Mouse (Mus musculus) CH12.LX (cell line): Measurements from ENCODE around the gene Psmb9. TPM values are rescaled to one million over a fixed set of nuclear protein-coding genes. Genes with fewer than 3 reads are reported as not detected.
A peak's percentile ranks its signal among the peaks of the same experiment; 100 is the strongest.

Experiments
- DNase-seq: peaks from one replicate; pipeline ENCODE4 v3.0.0-alpha.2; 2013; ENCODE audit errors: extremely low read depth
- H3K27ac ChIP-seq: 2 replicates; pipeline ENCODE4 v1.5.1; 2012; ENCODE audit warnings: low read depth, mild to moderate bottlenecking, control low read depth, moderate library complexity; ENCODE audit not compliant: insufficient read depth
- H3K27me3 ChIP-seq: replicated peaks from 2 replicates; pipeline ENCODE3; 2012; ENCODE audit warnings: inconsistent platforms
- H3K36me3 ChIP-seq, 2 experiments: replicated peaks in 1 of 2; 2 replicates each; pipeline versions ENCODE3 to v1.6.1; 2012; ENCODE audit warnings: inconsistent platforms in 1 of 2, low read length in 1 of 2, mild to moderate bottlenecking in 1 of 2, mixed read lengths in 1 of 2, moderate library complexity in 1 of 2; ENCODE audit not compliant: control insufficient read depth in 1 of 2, insufficient read depth in 1 of 2
- H3K4me1 ChIP-seq, 2 experiments: 2 replicates each; pipeline ENCODE4 v1.6.1; 2012; ENCODE audit warnings: inconsistent platforms in 1 of 2, moderate library complexity in 1 of 2; ENCODE audit not compliant: insufficient read depth in 2 of 2, control insufficient read depth in 1 of 2
- H3K4me2 ChIP-seq: 2 replicates; pipeline ENCODE4 v1.6.1; 2012; ENCODE audit warnings: low read depth, mild to moderate bottlenecking, control low read depth; ENCODE audit not compliant: poor library complexity, insufficient read depth, severe bottlenecking
- H3K4me3 ChIP-seq, 3 experiments: fragments of 150-350 bp in 1 of 3; sonication (generic) in 1 of 3; replicated peaks in 1 of 3; 2 replicates each; pipeline versions ENCODE3 to v1.5.1; 2011 to 2012; ENCODE audit warnings: low read depth in 2 of 3, low read length in 2 of 3, mild to moderate bottlenecking in 2 of 3, moderate library complexity in 2 of 3, control low read depth in 1 of 3, improper control_type of control experiment in 1 of 3, inconsistent platforms in 1 of 3, mixed read lengths in 1 of 3; ENCODE audit not compliant: poor library complexity in 1 of 3
- H3K79me2 ChIP-seq: replicated peaks from 2 replicates; pipeline ENCODE4 v1.6.1; 2012; ENCODE audit warnings: mild to moderate bottlenecking, moderate library complexity; ENCODE audit not compliant: control insufficient read depth, poor library complexity, insufficient read depth, severe bottlenecking; ENCODE audit errors: extremely low read depth
- H3K9ac ChIP-seq: 2 replicates; pipeline ENCODE4 v1.6.1; 2012; ENCODE audit warnings: low read depth, mild to moderate bottlenecking, control low read depth, moderate library complexity; ENCODE audit not compliant: insufficient read depth
- H3K9me3 ChIP-seq: replicated peaks from 2 replicates; pipeline ENCODE3; 2012; ENCODE audit warnings: low read length, inconsistent platforms, mixed read lengths
- CHD1 ChIP-seq: IDR thresholded peaks from 2 replicates; pipeline ENCODE4 v1.6.1; 2012; ENCODE audit warnings: low read depth, low read length, improper control_type of control experiment, inconsistent platforms
- CHD2 ChIP-seq: IDR thresholded peaks from 2 replicates; pipeline ENCODE4 v1.6.1; 2011; ENCODE audit warnings: low read length, improper control_type of control experiment
- CTCF ChIP-seq, 2 experiments: IDR thresholded peaks in 1 of 2; conservative IDR thresholded peaks in 1 of 2; 2 replicates each; pipeline ENCODE4 v1.5.1; 2011 to 2012; ENCODE audit warnings: low read depth in 2 of 2, low read length in 2 of 2, improper control_type of control experiment in 1 of 2, inconsistent platforms in 1 of 2, mild to moderate bottlenecking in 1 of 2, moderate library complexity in 1 of 2
- EP300 ChIP-seq: IDR thresholded peaks from 2 replicates; pipeline ENCODE4 v1.6.1; 2011; ENCODE audit warnings: low read length, improper control_type of control experiment
- GABPA ChIP-seq: IDR thresholded peaks from 2 replicates; pipeline ENCODE4 v1.6.1; 2012; ENCODE audit warnings: low read depth, low read length, improper control_type of control experiment, inconsistent platforms; ENCODE audit not compliant: insufficient replicate concordance
- IRF4 ChIP-seq: IDR thresholded peaks from 2 replicates; pipeline ENCODE4 v1.6.1; 2014; ENCODE audit warnings: low read depth, mild to moderate bottlenecking, inconsistent platforms, low read length, improper control_type of control experiment
- JUN ChIP-seq: IDR thresholded peaks from 2 replicates; pipeline ENCODE4 v1.6.1; 2011; ENCODE audit warnings: low read depth, mild to moderate bottlenecking, low read length, improper control_type of control experiment, moderate library complexity; ENCODE audit not compliant: insufficient read depth
- JUND ChIP-seq: conservative IDR thresholded peaks from 2 replicates; pipeline ENCODE4 v1.6.1; 2011; ENCODE audit warnings: low read depth, low read length, improper control_type of control experiment
- MEF2A ChIP-seq: IDR thresholded peaks from 2 replicates; pipeline ENCODE4 v1.6.1; 2014; ENCODE audit warnings: low read depth, mild to moderate bottlenecking, inconsistent platforms, low read length, improper control_type of control experiment, borderline replicate concordance
- MXI1 ChIP-seq: IDR thresholded peaks from 2 replicates; pipeline ENCODE4 v1.6.1; 2011; ENCODE audit warnings: mild to moderate bottlenecking, low read depth, low read length, improper control_type of control experiment
- MYC ChIP-seq: IDR thresholded peaks from 2 replicates; pipeline ENCODE4 v1.6.1; 2011; ENCODE audit warnings: low read depth, mild to moderate bottlenecking, improper control_type of control experiment, low read length
- POLR2A ChIP-seq: IDR thresholded peaks from 2 replicates; pipeline ENCODE4 v1.6.1; 2011; ENCODE audit warnings: low read depth, mild to moderate bottlenecking, improper control_type of control experiment, low read length
- POLR2AphosphoS2 ChIP-seq: IDR thresholded peaks from 2 replicates; pipeline ENCODE4 v1.6.1; 2011; ENCODE audit warnings: low read depth, low read length, improper control_type of control experiment
- RCOR1 ChIP-seq: conservative IDR thresholded peaks from 2 replicates; pipeline ENCODE4 v1.6.1; 2012; ENCODE audit warnings: low read depth, mild to moderate bottlenecking, inconsistent platforms, low read length, improper control_type of control experiment
- SIN3A ChIP-seq: IDR thresholded peaks from 2 replicates; pipeline ENCODE4 v1.6.1; 2012; ENCODE audit warnings: low read length, improper control_type of control experiment, inconsistent platforms
- TBP ChIP-seq: conservative IDR thresholded peaks from 2 replicates; pipeline ENCODE4 v1.6.1; 2011; ENCODE audit warnings: low read depth, low read length, improper control_type of control experiment
- UBTF ChIP-seq: IDR thresholded peaks from 2 replicates; pipeline ENCODE4 v1.6.1; 2012; ENCODE audit warnings: low read depth, mild to moderate bottlenecking, inconsistent platforms, low read length, improper control_type of control experiment, moderate library complexity
- USF2 ChIP-seq: conservative IDR thresholded peaks from 2 replicates; pipeline ENCODE4 v1.6.1; 2011; ENCODE audit warnings: low read depth, low read length, improper control_type of control experiment
- ZKSCAN1 ChIP-seq: IDR thresholded peaks from 2 replicates; pipeline ENCODE4 v1.6.1; 2012; ENCODE audit warnings: low read depth, inconsistent platforms, low read length, improper control_type of control experiment, borderline replicate concordance
- ZMIZ1 ChIP-seq: IDR thresholded peaks from 2 replicates; pipeline ENCODE4 v1.6.1; 2012; ENCODE audit warnings: low read depth, mild to moderate bottlenecking, inconsistent platforms, low read length, improper control_type of control experiment
- ZNF384 ChIP-seq: IDR thresholded peaks from 2 replicates; pipeline ENCODE4 v1.6.1; 2012; ENCODE audit warnings: low read depth, low read length, improper control_type of control experiment, inconsistent platforms
- dilution Hi-C: fragments of 300-500 bp; cut with MboI; formaldehyde crosslinking; loops from 2 replicates; pipeline ENCODE4 v1.14.3; 2020; ENCODE audit warnings: low sequenced_read_pairs; ENCODE audit not compliant: extremely low pct_unique_long_range_greater_than_20kb, extremely low pct_ligation_motif_present
- in situ Hi-C: fragments of 300-500 bp; cut with MboI; formaldehyde crosslinking; loops from 3 replicates; pipeline ENCODE4 v1.14.3; 2019; ENCODE audit warnings: low sequenced_read_pairs, low pct_ligation_motif_present, low pct_unique_long_range_greater_than_20kb, mixed read lengths
- polyA plus RNA-seq: library from polyadenylated mRNA; unstranded; fragments of >175 nt; gene quantifications from 2 replicates; pipeline ENCODE4 v1.2.1, GENCODE M21; 2012; ENCODE audit warnings: low read depth; ENCODE audit not compliant: insufficient read length
- total RNA-seq, 2 experiments: library from RNA; depleted of rRNA; stranded (reverse); fragments of 300-350 nt in 1 of 2; fragments of >200 nt in 1 of 2; gene quantifications; 2 replicates each; pipeline ENCODE4 v1.2.3; 2012 to 2014

Gene Psmb9
- total and polyA plus RNA-seq, 3 experiments = 159 to 435 (median 192) TPM

DNA sequence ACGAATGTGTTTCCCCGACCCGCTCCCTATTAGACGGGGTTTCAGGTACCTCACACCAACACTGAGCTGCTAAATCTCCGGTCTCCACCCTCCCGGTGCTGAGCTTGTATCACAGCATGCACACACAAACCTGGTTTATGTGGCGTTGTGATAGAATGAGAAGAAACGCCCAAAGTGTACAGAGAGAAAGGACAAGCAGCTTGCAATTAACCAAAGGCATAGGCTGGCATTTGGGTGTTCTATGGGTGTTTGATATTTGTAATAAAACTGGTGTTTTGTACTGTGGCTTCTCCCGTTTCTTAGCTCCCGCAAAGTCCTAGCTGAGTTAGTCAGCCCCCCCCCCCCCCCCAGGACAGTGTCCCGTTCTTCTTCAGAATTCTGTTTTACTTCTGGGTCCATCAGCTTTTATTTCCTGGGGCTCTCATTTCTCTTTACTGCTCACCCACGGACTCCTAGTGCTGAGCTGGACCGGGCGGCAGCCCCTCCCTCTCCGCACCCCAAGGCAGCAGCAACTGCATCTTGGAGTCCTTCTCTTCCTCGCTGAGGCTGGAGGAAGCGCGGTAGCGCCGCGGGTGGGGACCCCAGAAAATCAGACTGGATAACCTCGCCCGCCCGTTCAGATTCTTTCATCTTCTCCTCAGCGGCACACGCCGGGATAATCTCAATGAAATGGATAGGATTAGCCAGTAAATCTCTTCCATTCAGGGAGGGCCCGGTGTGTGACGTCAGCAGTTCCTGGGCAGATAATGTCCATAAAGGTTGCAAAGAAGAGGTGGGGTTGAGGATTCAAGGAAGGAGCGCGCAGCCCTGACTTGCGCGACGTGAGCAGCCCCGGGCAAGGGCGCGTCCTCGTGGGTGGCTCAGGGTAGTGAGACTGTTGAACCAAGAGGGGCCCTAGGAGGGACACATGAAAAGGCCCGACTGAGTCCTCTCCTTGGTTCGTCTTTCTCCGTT lies 9.7 kb upstream of the Psmb9 start, which contains the start of gene Psmb8 (continued):
- TF ChIP-seq POLR2AphosphoS2 = peak; percentile 91; the same call in 1 of the 2 replicates

DNA sequence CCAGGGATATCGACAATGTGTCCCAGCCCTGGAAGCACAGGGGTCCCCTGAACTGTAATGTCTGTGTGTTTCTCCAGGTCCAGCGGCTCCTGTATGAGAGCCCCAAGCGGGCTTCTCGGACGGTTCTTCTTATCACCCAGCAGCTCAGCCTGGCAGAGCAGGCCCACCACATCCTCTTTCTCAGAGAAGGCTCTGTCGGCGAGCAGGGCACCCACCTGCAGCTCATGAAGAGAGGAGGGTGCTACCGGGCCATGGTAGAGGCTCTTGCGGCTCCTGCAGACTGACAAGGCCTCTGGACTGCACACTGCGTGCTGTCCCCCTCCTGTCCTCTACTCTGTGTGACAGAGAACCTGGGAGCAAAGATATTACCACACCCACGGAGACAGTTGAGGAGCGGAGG lies 8.9 kb upstream of the Psmb9 start:
- Histone ChIP-seq H3K9me3 (no peaks in the 10 kb centered on the region), H3K27me3 (no peaks in the 10 kb centered on the region)
- in situ Hi-C loops = no loop called here
- TF ChIP-seq POLR2A = no peak; the same call in 1 of the 2 replicates
- no peak for TF ChIP-seq MEF2A
- TF ChIP-seq IRF4 = no peak
- no peak for TF ChIP-seq RCOR1
- TF ChIP-seq CHD2 = no peak; the same call in 1 of the 2 replicates
- TF ChIP-seq JUN = no peak
- TF ChIP-seq POLR2AphosphoS2 = no peak
- no peak for TF ChIP-seq GABPA
- TF ChIP-seq EP300 = 0 out of 2 replicates have a peak, but pooled peaks have one; percentile 30
- TF ChIP-seq ZMIZ1 = no peak; the same call in 1 of the 2 replicates
- no peak for TF ChIP-seq CHD1
- TF ChIP-seq TBP = no peak
- no peak for TF ChIP-seq ZNF384
- TF ChIP-seq ZKSCAN1 = no peak
- no peak for TF ChIP-seq UBTF
- 0 out of 2 replicates have a peak, but pooled peaks have one; percentile 50 for TF ChIP-seq SIN3A
- TF ChIP-seq CTCF (conservative IDR thresholded peaks at IDR 0.05 in 1 of 2, IDR thresholded peaks at IDR 0.05 in 1 of 2; ENCODE audit: low read depth in 2 of 2, low read length in 2 of 2) = no peak
- no peak for TF ChIP-seq JUND
- TF ChIP-seq MXI1 = peak; percentile 24; the same call in 1 of the 2 replicates
- no peak for TF ChIP-seq MYC
- no peak for TF ChIP-seq USF2
- TF ChIP-seq, all 38 proteins: peak for 3
- dilution Hi-C loops = no loop called here
- H3K9ac ChIP-seq = peak overlapping the region; percentile 37; the same call in 1 of the 2 replicates
- peaks cover 66% of the 10 kb centered on the region for H3K79me2 ChIP-seq
- peaks cover 30 to 66% of the 10 kb centered on the region in 2 experiments for H3K4me1 ChIP-seq
- peak overlapping the region; percentile 68 for H3K4me2 ChIP-seq
- H3K36me3 ChIP-seq = peaks cover 59 to 75% of the 10 kb centered on the region in 2 experiments
- peak overlapping the region; percentile 81 for H3K27ac ChIP-seq
- H3K4me3 ChIP-seq = peak overlapping the region in 1 of 3 experiments; percentile 93
- no peak for DNase-seq
